Mouse (Mus musculus) heart, postnatal 0 days (tissue): ENCODE results near the gene Kdelr2. TPM values are rescaled to one million over a fixed set of nuclear protein-coding genes. Genes with fewer than 3 reads are reported as not detected.

Source experiments
- ATAC-seq: fragments of 200-750 bp; cut with Nextera tagmentation; 2 replicates; pipeline ENCODE4 v1.8.0; 2017; ENCODE audit warnings: low read depth, moderate number of reproducible peaks, moderate library complexity; ENCODE audit not compliant: insufficient read depth
- DNase-seq: peaks from one replicate; pipeline ENCODE4 v3.0.0-alpha.2; 2016; ENCODE audit warnings: low spot score
- H3K27ac ChIP-seq: fragments of 300-500 bp; sonication (generic); 2 replicates; pipeline ENCODE4 v1.5.1; 2014; ENCODE audit warnings: low read depth, mild to moderate bottlenecking
- H3K27me3 ChIP-seq: fragments of 300-500 bp; sonication (generic); 2 replicates; pipeline ENCODE4 v1.6.1; 2014; ENCODE audit warnings: low read length, mixed read lengths; ENCODE audit not compliant: control insufficient read depth, insufficient read depth
- H3K36me3 ChIP-seq: fragments of 300-500 bp; sonication (generic); replicated peaks from 2 replicates; pipeline ENCODE4 v1.6.1; 2014; ENCODE audit warnings: low read length, mixed read lengths; ENCODE audit not compliant: control insufficient read depth, insufficient read depth
- H3K4me1 ChIP-seq: fragments of 300-500 bp; sonication (generic); 2 replicates; pipeline ENCODE4 v1.6.1; 2014; ENCODE audit warnings: antibody characterized with exemption; ENCODE audit not compliant: control insufficient read depth, insufficient read depth
- H3K4me2 ChIP-seq: fragments of 300-500 bp; sonication (generic); 2 replicates; pipeline ENCODE4 v1.6.1; 2014; ENCODE audit warnings: low read depth, mild to moderate bottlenecking, low read length, moderate library complexity
- H3K4me3 ChIP-seq: fragments of 300-500 bp; sonication (generic); 2 replicates; pipeline ENCODE4 v1.5.1; 2014; ENCODE audit warnings: low read depth, low read length
- H3K9ac ChIP-seq: fragments of 300-500 bp; sonication (generic); replicated peaks from 2 replicates; pipeline ENCODE4 v1.6.1; 2014; ENCODE audit warnings: low read depth, low read length, mixed read lengths
- H3K9me3 ChIP-seq: fragments of 300-500 bp; sonication (generic); replicated peaks from 2 replicates; pipeline ENCODE4 v1.6.1; 2016; ENCODE audit warnings: low read length; ENCODE audit not compliant: control insufficient read depth
- CTCF ChIP-seq: IDR thresholded peaks from 2 replicates; pipeline ENCODE4 v1.5.1; 2016; ENCODE audit warnings: antibody characterized with exemption, control low read depth, low read depth
- EP300 ChIP-seq: IDR thresholded peaks from 2 replicates; pipeline ENCODE4 v1.6.1; 2016; ENCODE audit warnings: antibody characterized with exemption, low read depth
- WGBS: fragments of 180-500 bp; shearing (Covaris S2); extraction: QIAGEN DNeasy Blood & Tissue Kit; methylation state at CpG from one replicate; pipeline ENCODE4 v1.1.7; 2014; 5-methylcytosine and 5-hydroxymethylcytosine counted together
- polyA plus RNA-seq: library from polyadenylated mRNA; unstranded; fragments of >200 nt; fragmentation: Nextera tagmentation; extraction: Ambion mirVana; gene quantifications from 2 replicates; pipeline ENCODE4 v1.2.1, GENCODE M21; 2015
- total RNA-seq: library from RNA; depleted of rRNA; stranded (reverse); fragments of >200 nt; gene quantifications from 2 replicates; pipeline ENCODE4 v1.2.3, GENCODE M21; 2014; ENCODE audit warnings: low replicate concordance

Gene Kdelr2
- total and polyA plus RNA-seq, 2 experiments from 2014 or later, result 128 to 154 TPM

- Histone ChIP-seq H3K4me3 (no peak overlapping the region), H3K9me3 (no peaks in the 10 kb centered on the region), H3K36me3 (no peaks in the 10 kb centered on the region), H3K27me3 (peaks cover 59% of the 10 kb centered on the region), H3K4me1 (0 out of 2 replicates have a peak, but pooled peaks cover 4% of the 10 kb centered on the region), H3K9ac (no peak overlapping the region), H3K27ac (no peak overlapping the region), H3K4me2 (no peak overlapping the region)
- 59% methylated on average over 5 of the region's 5 CpGs for WGBS
- peak; percentile 26; the same call in 1 of the 2 replicates for TF ChIP-seq CTCF
- TF ChIP-seq EP300, result no peak
- no peak for ATAC-seq
- DNase-seq, result no peak
These were observed 43.6 kb upstream of the Kdelr2 start for GRCm38 (mm10) chr5:143360000-143360399.

- DNase-seq, result no peak
- Histone ChIP-seq H3K36me3 (no peaks in the 10 kb centered on the region), H3K4me3 (no peak overlapping the region), H3K9ac (no peak overlapping the region), H3K27me3 (peaks cover 66% of the 10 kb centered on the region), H3K4me2 (no peak overlapping the region), H3K27ac (no peak overlapping the region), H3K4me1 (0 out of 2 replicates have a peak, but pooled peaks cover 4% of the 10 kb centered on the region), H3K9me3 (no peaks in the 10 kb centered on the region)
- TF ChIP-seq CTCF (no peak), EP300 (no peak)
- ATAC-seq, result no peak
- WGBS, result 57% methylated on average over 7 of the region's 7 CpGs
These were observed 42.2 kb upstream of the Kdelr2 start for GRCm38 (mm10) chr5:143361428-143361827.

DNA sequence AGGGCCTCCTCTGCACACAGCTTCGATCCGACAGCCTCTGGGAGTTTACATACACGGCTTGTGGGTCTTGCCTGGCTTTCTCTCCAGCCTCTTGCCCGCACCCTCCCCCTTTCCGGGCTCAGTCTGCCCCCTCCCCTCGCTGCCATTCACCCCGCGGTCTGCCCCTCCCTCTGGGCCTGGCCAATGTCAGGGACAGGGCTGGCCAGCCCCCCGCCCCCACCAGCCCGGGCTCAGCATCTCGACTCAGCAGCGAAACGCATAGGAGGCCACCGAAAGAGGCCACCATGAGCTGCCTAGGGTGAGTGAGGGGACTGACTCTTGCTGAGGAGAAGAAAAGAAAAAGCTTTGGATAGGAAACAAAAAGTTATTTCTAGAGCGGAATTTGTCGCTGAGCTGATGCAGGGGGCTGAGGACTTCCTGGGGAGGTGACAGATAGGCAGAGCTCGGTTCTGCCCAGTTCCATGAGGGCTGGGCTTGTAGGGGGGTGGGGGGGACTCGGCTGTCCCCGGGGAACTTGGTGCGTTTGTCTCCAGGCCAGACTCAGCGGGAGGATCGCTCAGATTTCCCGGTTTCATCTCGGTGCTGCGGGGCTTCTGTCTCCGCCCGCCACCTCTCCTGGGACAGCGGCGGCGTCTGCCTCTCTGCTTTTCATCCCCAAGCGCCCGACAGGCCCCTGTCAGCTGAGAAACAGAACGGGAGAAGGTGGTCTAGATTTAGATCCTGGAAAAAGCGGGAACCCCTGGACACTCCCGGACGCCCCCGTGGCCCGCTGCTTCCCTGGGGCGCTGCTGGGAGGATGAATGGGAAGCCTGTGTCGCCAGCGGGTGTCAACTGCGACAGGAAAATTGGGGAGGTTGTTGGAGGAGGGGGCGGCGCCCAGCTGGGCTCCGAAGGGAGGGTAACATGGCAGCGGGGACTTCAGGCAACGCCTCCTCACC lies 39.7 kb upstream of the Kdelr2 start:
- WGBS, result 2% methylated on average over 43 of the region's 47 CpGs
- TF ChIP-seq CTCF (no peak), EP300 (no peak)
- no peaks in the 10 kb centered on the region for H3K9me3 ChIP-seq
- peak overlapping the region; percentile 47 for H3K4me3 ChIP-seq
- peak overlapping the region; percentile 38 for H3K9ac ChIP-seq
- H3K27me3 ChIP-seq, result peaks cover 58% of the 10 kb centered on the region
- no peak overlapping the region for H3K27ac ChIP-seq
- H3K36me3 ChIP-seq, result no peaks in the 10 kb centered on the region
- ATAC-seq (peak; percentile 67), DNase-seq (peak; percentile 31)
- no peaks in the 10 kb centered on the region for H3K4me1 ChIP-seq
- peak overlapping the region; percentile 82 for H3K4me2 ChIP-seq

DNA sequence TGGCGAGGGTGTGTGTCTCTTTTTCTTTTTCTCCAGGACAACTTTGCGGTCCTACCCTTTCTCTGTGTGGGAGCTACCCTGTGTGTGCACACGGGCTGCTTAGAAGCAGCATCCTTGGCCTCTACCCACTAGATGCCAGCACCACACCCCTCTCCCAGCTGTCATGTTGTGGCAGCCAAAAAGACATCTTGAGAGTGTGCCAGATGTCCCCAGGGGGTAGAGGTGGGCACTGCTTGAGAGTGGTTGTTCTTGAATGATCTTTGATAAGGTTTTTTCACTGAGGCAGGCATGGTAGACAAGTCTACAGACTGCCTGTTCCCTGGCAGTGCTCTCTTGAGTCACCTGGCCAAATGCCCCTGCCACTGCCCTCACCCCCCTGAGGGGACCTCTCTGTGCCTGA lies 35.7 kb upstream of the Kdelr2 start:
- no peak overlapping the region for H3K4me2 ChIP-seq
- DNase-seq (no peak), ATAC-seq (no peak)
- 71% methylated on average over 3 of the region's 3 CpGs for WGBS
- no peak overlapping the region for H3K27ac ChIP-seq
- TF ChIP-seq EP300, result no peak
- no peak for TF ChIP-seq CTCF
- peaks cover 83% of the 10 kb centered on the region for H3K27me3 ChIP-seq
- no peaks in the 10 kb centered on the region for H3K36me3 ChIP-seq
- H3K4me3 ChIP-seq, result no peak overlapping the region
- H3K9ac ChIP-seq, result no peak overlapping the region
- H3K4me1 ChIP-seq, result no peaks in the 10 kb centered on the region
- no peaks in the 10 kb centered on the region for H3K9me3 ChIP-seq

GRCm38 (mm10) chr5:143369611-143370255 lies 33.9 kb upstream of the Kdelr2 start:
- Histone ChIP-seq H3K9me3 (no peaks in the 10 kb centered on the region), H3K4me3 (peak overlapping the region; percentile 5; the same call in 1 of the 2 replicates), H3K4me1 (no peaks in the 10 kb centered on the region), H3K36me3 (no peaks in the 10 kb centered on the region), H3K27ac (no peak overlapping the region), H3K4me2 (peak overlapping the region; percentile 26; the same call in 1 of the 2 replicates), H3K27me3 (peaks cover 89% of the 10 kb centered on the region), H3K9ac (no peak overlapping the region)
- DNase-seq, result no peak
- ATAC-seq, result no peak
- WGBS, result under 1% methylated on average over 34 of the region's 36 CpGs
- no peak for TF ChIP-seq CTCF
- TF ChIP-seq EP300, result no peak
